Mouse (Mus musculus): ENCODE data around the gene Alkal2.

GRCm38 (mm10) chr12:30856172-30856571 lies 27.9 kb upstream of the Alkal2 start:
- TF ChIP-seq EP300 (IDR thresholded peaks at IDR 0.05; ENCODE audit: insufficient read depth, low read depth, low read length) (no peak), CTCF (IDR thresholded peaks at IDR 0.05; ENCODE audit: low read depth, low read length) (no peak), POLR2A (IDR thresholded peaks at IDR 0.05; ENCODE audit: insufficient read depth, low read length) (no peak)

Data from ES-Bruce4 (cell line).